Mouse (Mus musculus): Measurements from ENCODE around the gene Kcnk13. TPM values are rescaled to one million over a fixed set of nuclear protein-coding genes. Genes with fewer than 3 reads are reported as not detected.
"Not testable (repeated sequence)": the region's sequence is repeated elsewhere in the genome, so short reads cannot be mapped to it uniquely, and the experiment has no call there.

The Kcnk13 gene
- polyA plus RNA-seq, 1 experiment from 2014 or later: 0.37 TPM

GRCm38 (mm10) chr12:99971205-99971894, 7.1 kb downstream of the Kcnk13 start:
- not testable (repeated sequence) for DNase-seq (ENCODE audit: low spot score); H3K9ac ChIP-seq (ENCODE audit: low read length); H3K4me1 ChIP-seq (replicated peaks; ENCODE audit: control insufficient read depth, insufficient read depth, low read length); H3K36me3 ChIP-seq (ENCODE audit: control insufficient read depth, insufficient read depth, low read length); H3K27ac ChIP-seq (ENCODE audit: low read depth); H3K4me3 ChIP-seq (ENCODE audit: low read depth, low read length); H3K4me2 ChIP-seq (ENCODE audit: low read length); ATAC-seq (replicated peaks; ENCODE audit: low FRiP score, low TSS enrichment, low read depth); H3K9me3 ChIP-seq (ENCODE audit: control insufficient read depth, low read length)
- H3K27me3 ChIP-seq (replicated peaks; ENCODE audit: control insufficient read depth, insufficient read depth, low read length): peaks cover 36% of the 10 kb centered on the region
- 78% methylated on average over 7 of the region's 7 CpGs for WGBS

- no peak for DNase-seq (ENCODE audit: low spot score)
- Histone ChIP-seq H3K36me3 (ENCODE audit: control insufficient read depth, insufficient read depth, low read length) (no peaks in the 10 kb centered on the region), H3K9me3 (ENCODE audit: control insufficient read depth, low read length) (no peaks in the 10 kb centered on the region), H3K4me2 (ENCODE audit: low read length) (no peak overlapping the region), H3K9ac (ENCODE audit: low read length) (no peak overlapping the region), H3K27ac (ENCODE audit: low read depth) (no peak overlapping the region), H3K4me1 (replicated peaks; ENCODE audit: control insufficient read depth, insufficient read depth, low read length) (no peaks in the 10 kb centered on the region), H3K4me3 (ENCODE audit: low read depth, low read length) (no peak overlapping the region), H3K27me3 (replicated peaks; ENCODE audit: control insufficient read depth, insufficient read depth, low read length) (peaks cover 21% of the 10 kb centered on the region)
- no peak for ATAC-seq (replicated peaks; ENCODE audit: low FRiP score, low TSS enrichment, low read depth)
- WGBS: 53% methylated on average over 7 of the region's 7 CpGs
These were observed 8.5 kb downstream of the Kcnk13 start for GRCm38 (mm10) chr12:99972825-99973224.

GRCm38 (mm10) chr12:99973659-99974058, 9.4 kb downstream of the Kcnk13 start:
- ATAC-seq (replicated peaks; ENCODE audit: low FRiP score, low TSS enrichment, low read depth) (no peak), DNase-seq (ENCODE audit: low spot score) (no peak)
- Histone ChIP-seq H3K4me2 (ENCODE audit: low read length) (no peak overlapping the region), H3K9me3 (ENCODE audit: control insufficient read depth, low read length) (no peaks in the 10 kb centered on the region), H3K27ac (ENCODE audit: low read depth) (no peak overlapping the region), H3K36me3 (ENCODE audit: control insufficient read depth, insufficient read depth, low read length) (no peaks in the 10 kb centered on the region), H3K4me3 (ENCODE audit: low read depth, low read length) (no peak overlapping the region), H3K27me3 (replicated peaks; ENCODE audit: control insufficient read depth, insufficient read depth, low read length) (peaks cover 13% of the 10 kb centered on the region), H3K4me1 (replicated peaks; ENCODE audit: control insufficient read depth, insufficient read depth, low read length) (no peaks in the 10 kb centered on the region), H3K9ac (ENCODE audit: low read length) (no peak overlapping the region)
- WGBS: 69% methylated on average over 1 of the region's 1 CpGs

- no peaks in the 10 kb centered on the region for H3K27me3 ChIP-seq (replicated peaks; ENCODE audit: control insufficient read depth, insufficient read depth, low read length)
- no peaks in the 10 kb centered on the region for H3K9me3 ChIP-seq (ENCODE audit: control insufficient read depth, low read length)
- H3K9ac ChIP-seq (ENCODE audit: low read length): no peak overlapping the region
- no peak overlapping the region for H3K27ac ChIP-seq (ENCODE audit: low read depth)
- no peak for ATAC-seq (replicated peaks; ENCODE audit: low FRiP score, low TSS enrichment, low read depth)
- H3K4me3 ChIP-seq (ENCODE audit: low read depth, low read length): no peak overlapping the region
- H3K4me2 ChIP-seq (ENCODE audit: low read length): no peak overlapping the region
- WGBS: 83% methylated on average over 4 of the region's 4 CpGs
- H3K36me3 ChIP-seq (ENCODE audit: control insufficient read depth, insufficient read depth, low read length): no peaks in the 10 kb centered on the region
- H3K4me1 ChIP-seq (replicated peaks; ENCODE audit: control insufficient read depth, insufficient read depth, low read length): no peaks in the 10 kb centered on the region
- DNase-seq (ENCODE audit: low spot score): no peak
These were observed 15.2 kb downstream of the Kcnk13 start for GRCm38 (mm10) chr12:99979541-99979940.

- Histone ChIP-seq H3K27ac (ENCODE audit: low read depth) (no peak overlapping the region), H3K9ac (ENCODE audit: low read length) (no peak overlapping the region), H3K4me3 (ENCODE audit: low read depth, low read length) (no peak overlapping the region), H3K36me3 (ENCODE audit: control insufficient read depth, insufficient read depth, low read length) (no peaks in the 10 kb centered on the region), H3K4me2 (ENCODE audit: low read length) (no peak overlapping the region), H3K27me3 (replicated peaks; ENCODE audit: control insufficient read depth, insufficient read depth, low read length) (no peaks in the 10 kb centered on the region), H3K4me1 (replicated peaks; ENCODE audit: control insufficient read depth, insufficient read depth, low read length) (no peaks in the 10 kb centered on the region), H3K9me3 (ENCODE audit: control insufficient read depth, low read length) (no peaks in the 10 kb centered on the region)
- ATAC-seq (replicated peaks; ENCODE audit: low FRiP score, low TSS enrichment, low read depth) (no peak), DNase-seq (ENCODE audit: low spot score) (no peak)
- WGBS: 96% methylated on average over 5 of the region's 5 CpGs
These were observed 22.5 kb downstream of the Kcnk13 start for GRCm38 (mm10) chr12:99986797-99987196.

GRCm38 (mm10) chr12:99988144-99988543, 23.8 kb downstream of the Kcnk13 start:
- Histone ChIP-seq H3K9ac (ENCODE audit: low read length) (no peak overlapping the region), H3K27ac (ENCODE audit: low read depth) (no peak overlapping the region), H3K4me1 (replicated peaks; ENCODE audit: control insufficient read depth, insufficient read depth, low read length) (no peaks in the 10 kb centered on the region), H3K9me3 (ENCODE audit: control insufficient read depth, low read length) (no peaks in the 10 kb centered on the region), H3K4me2 (ENCODE audit: low read length) (no peak overlapping the region), H3K4me3 (ENCODE audit: low read depth, low read length) (no peak overlapping the region), H3K36me3 (ENCODE audit: control insufficient read depth, insufficient read depth, low read length) (no peaks in the 10 kb centered on the region), H3K27me3 (replicated peaks; ENCODE audit: control insufficient read depth, insufficient read depth, low read length) (no peaks in the 10 kb centered on the region)
- DNase-seq (ENCODE audit: low spot score) (no peak), ATAC-seq (replicated peaks; ENCODE audit: low FRiP score, low TSS enrichment, low read depth) (no peak)
- WGBS: 76% methylated on average over 2 of the region's 2 CpGs

GRCm38 (mm10) chr12:99992362-99992862, 28.1 kb downstream of the Kcnk13 start:
- Histone ChIP-seq H3K4me3 (ENCODE audit: low read depth, low read length) (no peak overlapping the region), H3K4me2 (ENCODE audit: low read length) (no peak overlapping the region), H3K36me3 (ENCODE audit: control insufficient read depth, insufficient read depth, low read length) (no peaks in the 10 kb centered on the region), H3K4me1 (replicated peaks; ENCODE audit: control insufficient read depth, insufficient read depth, low read length) (no peaks in the 10 kb centered on the region), H3K9me3 (ENCODE audit: control insufficient read depth, low read length) (no peaks in the 10 kb centered on the region), H3K27me3 (replicated peaks; ENCODE audit: control insufficient read depth, insufficient read depth, low read length) (no peaks in the 10 kb centered on the region), H3K27ac (ENCODE audit: low read depth) (no peak overlapping the region), H3K9ac (ENCODE audit: low read length) (no peak overlapping the region)
- no peak for DNase-seq (ENCODE audit: low spot score)
- no peak for ATAC-seq (replicated peaks; ENCODE audit: low FRiP score, low TSS enrichment, low read depth)
- 92% methylated on average over 11 of the region's 11 CpGs for WGBS

- ATAC-seq (replicated peaks; ENCODE audit: low FRiP score, low TSS enrichment, low read depth) (no peak), DNase-seq (ENCODE audit: low spot score) (no peak)
- WGBS: 86% methylated on average over 10 of the region's 10 CpGs
- Histone ChIP-seq H3K27ac (ENCODE audit: low read depth) (no peak overlapping the region), H3K27me3 (replicated peaks; ENCODE audit: control insufficient read depth, insufficient read depth, low read length) (no peaks in the 10 kb centered on the region), H3K9ac (ENCODE audit: low read length) (no peak overlapping the region), H3K4me1 (replicated peaks; ENCODE audit: control insufficient read depth, insufficient read depth, low read length) (no peaks in the 10 kb centered on the region), H3K36me3 (ENCODE audit: control insufficient read depth, insufficient read depth, low read length) (no peaks in the 10 kb centered on the region), H3K4me3 (ENCODE audit: low read depth, low read length) (no peak overlapping the region), H3K9me3 (ENCODE audit: control insufficient read depth, low read length) (no peaks in the 10 kb centered on the region), H3K4me2 (ENCODE audit: low read length) (no peak overlapping the region)
These were observed 29.0 kb downstream of the Kcnk13 start for GRCm38 (mm10) chr12:99993146-99993890.
